Mouse (Mus musculus): ENCODE data around the gene Irf1.

DNA sequence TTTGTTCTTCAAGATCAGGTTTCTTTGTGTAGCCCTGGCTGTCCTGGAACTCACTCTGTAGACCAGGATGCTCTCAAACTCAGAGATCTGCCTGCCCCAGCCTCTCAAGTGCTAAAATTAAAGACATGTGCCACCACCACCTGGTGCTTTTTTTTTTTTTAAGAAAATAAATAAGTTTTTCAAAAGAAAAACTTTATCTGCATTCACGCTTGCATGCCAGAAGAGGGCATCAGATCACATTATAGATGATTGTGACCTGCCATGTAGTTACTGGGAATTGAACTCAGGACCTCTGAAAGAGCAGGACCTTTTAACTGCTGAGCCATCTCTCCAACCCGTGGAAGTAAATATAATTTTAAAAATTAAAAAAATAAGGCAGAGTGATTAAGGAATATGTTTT lies 24.6 kb upstream of the Irf1 start:
- TF ChIP-seq CTCF (conservative IDR thresholded peaks at IDR 0.05; ENCODE audit: insufficient read depth, insufficient read length, low read depth, low read length) = no peak
- no peak for TF ChIP-seq POLR2A (IDR thresholded peaks at IDR 0.05; ENCODE audit: low read depth, low read length)

Data from kidney, adult 2 months (tissue).